Mouse (Mus musculus) inflammation-experienced regulatory T-cells, adult 16 weeks (primary cell): ENCODE results near the gene Slc5a5. TPM values are rescaled to one million over a fixed set of nuclear protein-coding genes. Genes with fewer than 3 reads are reported as not detected.

Experiments
- polyA plus RNA-seq: library from polyadenylated mRNA; unstranded; fragments of 100-300 nt; shearing (Covaris generic); gene quantifications from one replicate; pipeline ENCODE4 v1.2.1, GENCODE M21; 2017

The Slc5a5 gene
- polyA plus RNA-seq, result not detected

DNA sequence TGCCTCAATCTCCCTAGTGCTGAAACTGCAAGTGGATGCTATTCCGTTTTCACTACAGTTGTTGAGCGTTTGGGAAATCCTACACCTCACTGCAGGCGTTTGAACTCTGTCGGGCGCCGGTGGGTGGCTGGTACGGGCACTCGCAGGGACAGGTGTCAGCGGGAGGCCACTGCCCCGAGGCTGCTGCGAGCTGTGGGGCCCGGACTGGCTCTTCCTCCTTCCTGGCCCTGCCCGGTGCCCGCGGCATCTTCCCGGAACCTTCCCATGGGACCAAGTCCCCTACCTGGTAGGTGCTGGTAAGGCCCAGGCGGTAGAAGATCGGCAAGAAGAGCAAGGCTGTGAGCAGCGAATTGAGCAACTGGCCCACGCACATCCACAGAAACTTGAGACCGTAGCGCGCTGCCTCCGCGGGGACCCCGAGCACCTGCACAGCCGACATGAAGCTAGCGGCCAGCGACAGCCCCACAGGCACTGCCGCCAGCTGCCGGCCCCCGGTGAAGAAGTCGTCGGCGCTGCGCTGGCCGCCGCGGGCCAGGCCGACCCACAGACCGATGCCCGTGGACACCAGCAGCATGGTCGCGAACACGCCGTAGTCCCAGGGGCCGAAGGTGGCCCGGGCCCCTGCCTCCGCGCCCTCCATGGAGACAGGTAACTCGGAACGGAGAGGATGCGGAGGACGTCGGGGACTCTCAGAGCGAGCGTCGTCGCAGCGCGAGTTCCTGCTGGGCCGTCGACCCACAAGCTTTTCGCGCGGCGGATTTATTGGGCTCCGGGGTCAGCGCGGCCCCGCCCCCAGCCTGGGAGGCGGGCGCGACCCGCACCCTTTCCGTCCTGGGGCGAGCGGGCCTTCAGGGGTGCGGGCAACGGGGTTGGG is at the start of gene Slc5a5:
Gene Slc5a5, minus strand, starts transcription at position 736 of the 874 bp plus-strand sequence.

GRCm38 (mm10) chr8:70905831-70906736 is 13.5 kb upstream of the Slc5a5 start, which contains the start of gene Map1s:
Gene Map1s (plus strand): TSS chr8:70905932.

DNA sequence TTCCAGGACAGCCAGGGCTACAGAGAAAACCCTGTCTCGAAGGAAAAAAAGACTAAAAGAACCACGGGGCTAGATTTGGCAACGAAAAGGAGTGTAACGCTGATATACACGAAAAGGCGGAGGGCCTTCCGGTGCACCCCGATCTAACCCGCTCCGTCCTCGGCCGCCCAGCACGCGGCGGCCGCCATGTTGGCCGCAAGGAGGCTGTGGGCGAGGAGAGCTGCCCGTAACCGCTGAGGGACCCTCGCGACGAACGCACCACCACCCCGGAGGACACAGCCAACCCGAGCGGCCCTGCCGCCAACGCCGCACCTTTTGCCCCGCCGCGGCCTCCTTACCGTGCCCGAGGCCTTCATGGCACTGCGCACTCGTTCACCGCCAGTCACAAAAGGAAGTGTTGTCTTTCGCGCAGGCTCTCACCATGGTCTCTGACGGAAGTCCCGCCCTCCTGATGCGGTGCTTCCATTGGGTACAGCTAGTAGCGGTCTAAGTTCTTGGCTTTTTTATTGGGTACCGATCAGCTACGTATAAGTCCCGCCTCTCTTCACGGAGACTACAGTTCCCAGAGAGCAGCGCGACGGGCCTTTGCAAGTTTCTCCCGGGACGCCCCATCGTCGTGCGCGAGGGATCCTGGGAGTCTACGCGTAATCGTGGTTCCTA is 4.6 kb upstream of the Slc5a5 start, which contains the start of gene Rpl18a:
Gene Rpl18a, minus strand, starts transcription at position 392 of the 660 bp plus-strand sequence.

GRCm38 (mm10) chr8:70873364-70873985 is 19.1 kb downstream of the Slc5a5 start, which contains the start of gene Ccdc124:
Gene Ccdc124 (minus strand): TSS chr8:70873935.

GRCm38 (mm10) chr8:70862824-70863641 is 29.5 kb downstream of the Slc5a5 start, which contains the start of gene Kcnn1:
Gene Kcnn1 (minus strand): TSS chr8:70863258.

GRCm38 (mm10) chr8:70839408-70840351 is 52.9 kb downstream of the Slc5a5 start, which contains the start of gene Arrdc2:
Gene Arrdc2 (minus strand): TSS chr8:70839720.

Other genes with a start within 250 kb of the Slc5a5 start
- 6.1 TPM for gene Pgpep1, start 232.4 kb downstream of the Slc5a5 start, polyA plus RNA-seq
- 330 TPM for gene Lsm4, start 219.5 kb downstream of the Slc5a5 start, polyA plus RNA-seq
- gene Jund, start 193.8 kb downstream of the Slc5a5 start, polyA plus RNA-seq, result 22.8 TPM
- gene Iqcn, start 189.3 kb downstream of the Slc5a5 start, polyA plus RNA-seq, result 0.09 TPM
- gene Gm3336, start 174.2 kb downstream of the Slc5a5 start, polyA plus RNA-seq, result not detected
- gene Pde4c, start 169.0 kb downstream of the Slc5a5 start, polyA plus RNA-seq, result 0.85 TPM
- gene Rab3a, start 138.1 kb downstream of the Slc5a5 start, polyA plus RNA-seq, result 17.6 TPM
- 19.0 TPM for gene Mpv17l2, start 131.8 kb downstream of the Slc5a5 start, polyA plus RNA-seq
- gene Pik3r2, start 116.0 kb downstream of the Slc5a5 start, polyA plus RNA-seq, result 31.0 TPM
- gene Mast3, start 87.7 kb downstream of the Slc5a5 start, polyA plus RNA-seq, result 80.7 TPM
- 64.8 TPM for gene Il12rb1, start 84.3 kb downstream of the Slc5a5 start, polyA plus RNA-seq
- gene Arrdc2, start 53.0 kb downstream of the Slc5a5 start, polyA plus RNA-seq, result 3.1 TPM
- not detected for gene Kcnn1, start 29.5 kb downstream of the Slc5a5 start, polyA plus RNA-seq
- 83.0 TPM for gene Ccdc124, start 18.8 kb downstream of the Slc5a5 start, polyA plus RNA-seq
- gene Rpl18a, start 4.7 kb upstream of the Slc5a5 start, polyA plus RNA-seq, result 6,058 TPM
- gene Map1s, start 13.2 kb upstream of the Slc5a5 start, polyA plus RNA-seq, result 57.2 TPM